Mouse (Mus musculus) E14TG2a.4 (cell line): ENCODE measurements at regions not wholly inside any gene's neighbourhood (a gene's known extent, or its start where the extent isn't known, plus 50 kb on each side); places are given as distances from the start of the nearest gene placed in this dataset.

ENCODE experiments used
- H3K27me3 ChIP-seq: 2 replicates; pipeline ENCODE4 v1.6.1; 2014; ENCODE audit warnings: low read length, control low read depth; ENCODE audit not compliant: insufficient read depth
- H3K36me3 ChIP-seq: 2 replicates; pipeline ENCODE4 v1.6.1; 2014; ENCODE audit warnings: low read length, control low read depth; ENCODE audit not compliant: insufficient read depth
- H3K4me1 ChIP-seq: replicated peaks from 2 replicates; pipeline ENCODE4 v1.6.1; 2014; ENCODE audit warnings: low read depth, low read length, control low read depth
- H3K4me3 ChIP-seq: replicated peaks from 2 replicates; pipeline ENCODE4 v1.5.1; 2014; ENCODE audit warnings: mild to moderate bottlenecking, low read length
- H3K9me3 ChIP-seq: 2 replicates; pipeline ENCODE4 v1.6.1; 2014; ENCODE audit warnings: low read length, control low read depth
- CTCF ChIP-seq: conservative IDR thresholded peaks from 2 replicates; pipeline ENCODE4 v1.5.1; 2014; ENCODE audit warnings: low read length
- NANOG ChIP-seq: IDR thresholded peaks from 2 replicates; pipeline ENCODE4 v1.6.1; 2014; ENCODE audit warnings: borderline replicate concordance, low read length, mixed read lengths
- POU5F1 ChIP-seq: IDR thresholded peaks from 2 replicates; pipeline ENCODE4 v1.6.1; 2014; ENCODE audit warnings: low read length, borderline replicate concordance

DNA sequence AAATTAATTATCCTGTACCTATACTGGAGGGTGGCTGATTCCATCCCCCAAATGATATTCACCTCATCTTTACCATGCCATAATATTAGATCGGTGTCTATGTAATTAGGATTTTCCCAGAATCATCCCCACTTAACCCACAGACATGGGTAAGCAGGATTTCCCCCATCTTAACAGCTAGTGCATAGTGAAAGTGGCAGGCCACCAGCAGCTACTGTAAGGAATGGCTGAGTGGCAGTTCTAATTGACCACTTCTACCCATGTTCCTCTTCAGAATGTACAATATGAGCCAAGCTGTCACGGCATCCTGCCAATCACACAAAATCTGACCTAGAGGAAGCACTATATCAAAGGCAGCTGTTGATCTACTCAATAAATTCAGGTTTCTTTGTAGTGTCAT, 455.8 kb downstream of the Meis1 start:
- H3K9me3 ChIP-seq = no peaks in the 10 kb centered on the region
- TF ChIP-seq POU5F1 (no peak), CTCF (no peak), NANOG (no peak)
- no peaks in the 10 kb centered on the region for H3K4me1 ChIP-seq
- no peak overlapping the region for H3K4me3 ChIP-seq
- H3K36me3 ChIP-seq = no peaks in the 10 kb centered on the region
- no peaks in the 10 kb centered on the region for H3K27me3 ChIP-seq

DNA sequence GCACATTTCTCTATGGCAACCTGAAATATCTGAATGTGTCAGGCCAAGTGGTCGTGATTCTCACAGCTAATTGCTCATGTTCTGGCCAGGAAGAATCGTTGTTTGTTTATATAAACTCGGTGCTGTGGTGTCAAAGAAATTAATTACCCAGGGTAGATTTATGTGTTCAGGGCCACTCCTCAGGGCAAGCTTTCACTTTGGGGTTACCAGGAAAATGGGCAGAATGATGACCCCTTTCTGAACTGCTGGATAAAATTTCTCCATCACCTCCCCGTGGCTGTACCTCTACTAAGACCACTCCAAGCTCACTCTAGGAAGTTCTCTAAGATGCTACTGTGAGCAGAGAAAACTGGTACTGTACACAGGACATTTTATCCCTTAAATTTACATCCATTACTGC, 460.1 kb downstream of the Meis1 start:
- TF ChIP-seq POU5F1 (no peak), CTCF (no peak), NANOG (no peak)
- Histone ChIP-seq H3K27me3 (no peaks in the 10 kb centered on the region), H3K9me3 (no peaks in the 10 kb centered on the region), H3K4me3 (no peak overlapping the region), H3K36me3 (no peaks in the 10 kb centered on the region), H3K4me1 (no peaks in the 10 kb centered on the region)

DNA sequence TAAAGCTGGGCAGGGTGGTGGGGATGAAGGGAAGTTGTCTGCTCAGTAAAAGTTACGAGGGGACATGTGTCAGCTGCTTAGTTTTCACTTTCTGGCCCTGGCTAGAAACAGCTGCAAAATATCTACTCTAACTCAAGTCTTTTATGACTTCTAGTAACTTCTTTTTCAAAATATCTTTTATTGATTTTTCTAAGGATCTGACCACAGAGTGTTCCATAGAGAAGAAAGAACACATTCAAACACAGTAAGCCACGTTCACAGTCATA, 483.3 kb downstream of the Meis1 start:
- Histone ChIP-seq H3K36me3 (no peaks in the 10 kb centered on the region), H3K4me3 (no peak overlapping the region), H3K9me3 (no peaks in the 10 kb centered on the region), H3K27me3 (no peaks in the 10 kb centered on the region), H3K4me1 (no peaks in the 10 kb centered on the region)
- TF ChIP-seq POU5F1 = no peak
- TF ChIP-seq CTCF = no peak
- no peak for TF ChIP-seq NANOG

DNA sequence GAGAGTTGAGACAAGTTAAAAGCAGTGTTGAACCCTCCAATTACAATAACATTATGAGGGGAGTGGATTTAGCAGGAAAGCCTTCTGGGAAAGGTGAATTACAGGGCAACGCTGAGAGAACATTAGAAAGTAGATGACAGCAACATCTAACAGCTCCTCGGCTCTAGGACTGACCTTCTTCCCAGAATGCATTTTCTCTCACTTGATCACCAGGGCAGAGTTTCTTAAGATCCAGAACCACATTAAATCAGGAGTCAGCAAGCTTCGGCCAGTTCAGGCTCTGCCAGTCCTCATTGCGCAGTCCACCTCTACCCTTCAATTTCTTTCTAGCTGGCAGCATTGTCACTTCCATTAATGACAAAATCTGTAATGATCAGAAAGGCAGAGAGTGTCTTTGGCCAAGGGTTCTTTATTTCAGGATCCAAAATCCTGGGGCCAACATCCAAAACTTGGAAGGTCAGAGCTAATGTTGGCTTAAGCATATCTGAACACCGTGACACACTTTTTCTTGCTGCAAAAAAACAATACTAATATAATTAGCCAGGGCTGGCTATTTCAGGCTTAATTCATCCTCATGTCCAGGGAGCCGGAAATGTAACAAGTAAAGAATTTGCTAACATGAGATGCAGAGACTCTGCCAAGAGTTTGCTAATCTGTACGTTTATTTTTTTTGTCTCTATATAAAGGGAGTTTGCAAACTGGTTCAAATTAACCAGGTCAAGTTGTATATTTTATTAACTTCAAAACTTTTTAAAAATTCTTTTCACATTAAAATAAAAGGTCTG, 483.8 kb downstream of the Meis1 start:
- no peaks in the 10 kb centered on the region for H3K9me3 ChIP-seq
- no peaks in the 10 kb centered on the region for H3K36me3 ChIP-seq
- TF ChIP-seq POU5F1 = no peak
- no peak for TF ChIP-seq CTCF
- no peak for TF ChIP-seq NANOG
- H3K4me1 ChIP-seq = no peaks in the 10 kb centered on the region
- no peak overlapping the region for H3K4me3 ChIP-seq
- H3K27me3 ChIP-seq = no peaks in the 10 kb centered on the region

DNA sequence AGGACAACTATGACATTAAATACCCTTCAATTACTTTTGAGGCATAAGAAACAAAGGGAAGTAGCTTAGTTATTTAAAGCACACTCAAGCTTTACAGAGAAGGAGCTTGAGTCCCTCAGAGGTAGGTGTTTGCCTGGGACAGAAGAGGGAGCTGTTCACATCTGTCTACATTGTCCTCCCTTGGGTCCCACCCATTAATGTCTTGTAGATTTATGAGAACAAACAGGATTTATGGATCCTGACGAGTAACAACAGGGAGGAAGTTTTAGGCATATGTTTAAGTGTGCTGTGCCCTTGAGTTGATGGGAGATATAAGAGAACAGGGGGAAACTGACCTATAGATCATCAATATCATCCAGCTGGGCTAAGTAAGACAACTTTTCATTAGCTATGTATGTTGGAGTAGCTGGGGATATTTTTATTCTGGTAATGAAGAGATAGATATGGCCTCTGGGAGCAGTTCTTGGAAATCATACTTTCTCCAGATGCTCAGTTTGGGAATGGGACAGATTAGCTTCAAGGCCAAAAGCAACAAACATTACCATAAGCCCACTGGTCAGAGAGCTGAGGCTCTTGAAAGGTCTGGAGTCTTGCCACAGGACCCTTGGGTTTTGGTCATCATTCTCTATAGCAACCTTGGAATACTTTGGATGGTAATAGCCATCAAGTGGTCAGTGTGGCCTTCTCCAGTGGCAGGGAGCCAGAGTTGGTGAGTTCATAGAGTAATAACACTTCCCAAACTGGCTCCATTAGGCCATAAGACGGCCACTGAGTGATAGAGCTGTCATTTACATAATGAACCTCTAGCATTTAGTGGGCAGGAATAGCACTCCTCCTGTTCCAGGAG, 487.3 kb downstream of the Meis1 start:
- Histone ChIP-seq H3K4me3 (no peak overlapping the region), H3K27me3 (no peaks in the 10 kb centered on the region), H3K9me3 (no peaks in the 10 kb centered on the region), H3K36me3 (no peaks in the 10 kb centered on the region), H3K4me1 (no peaks in the 10 kb centered on the region)
- no peak for TF ChIP-seq CTCF
- no peak for TF ChIP-seq POU5F1
- no peak for TF ChIP-seq NANOG

DNA sequence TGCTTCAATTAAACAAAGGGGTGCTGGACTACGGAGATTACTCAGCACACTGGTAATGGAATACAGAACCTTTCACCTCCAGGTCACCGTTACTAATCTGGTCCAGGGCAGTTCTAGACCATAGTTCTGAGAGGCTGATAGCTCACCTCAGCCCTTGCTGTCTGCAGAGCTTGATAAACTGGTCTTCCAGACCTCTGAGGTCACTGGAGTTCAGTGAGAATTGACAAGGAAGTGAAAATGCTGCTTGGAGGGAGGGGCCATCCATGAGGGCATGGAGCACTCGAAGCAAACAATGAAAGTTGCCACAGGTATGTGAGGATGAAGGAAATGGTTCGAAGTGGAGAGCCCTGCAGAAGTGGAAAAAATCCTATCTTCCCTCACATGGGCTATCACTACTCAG, 490.2 kb downstream of the Meis1 start:
- Histone ChIP-seq H3K27me3 (no peaks in the 10 kb centered on the region), H3K9me3 (no peaks in the 10 kb centered on the region), H3K36me3 (no peaks in the 10 kb centered on the region), H3K4me3 (no peak overlapping the region), H3K4me1 (no peaks in the 10 kb centered on the region)
- TF ChIP-seq POU5F1 (no peak), NANOG (no peak), CTCF (no peak)

DNA sequence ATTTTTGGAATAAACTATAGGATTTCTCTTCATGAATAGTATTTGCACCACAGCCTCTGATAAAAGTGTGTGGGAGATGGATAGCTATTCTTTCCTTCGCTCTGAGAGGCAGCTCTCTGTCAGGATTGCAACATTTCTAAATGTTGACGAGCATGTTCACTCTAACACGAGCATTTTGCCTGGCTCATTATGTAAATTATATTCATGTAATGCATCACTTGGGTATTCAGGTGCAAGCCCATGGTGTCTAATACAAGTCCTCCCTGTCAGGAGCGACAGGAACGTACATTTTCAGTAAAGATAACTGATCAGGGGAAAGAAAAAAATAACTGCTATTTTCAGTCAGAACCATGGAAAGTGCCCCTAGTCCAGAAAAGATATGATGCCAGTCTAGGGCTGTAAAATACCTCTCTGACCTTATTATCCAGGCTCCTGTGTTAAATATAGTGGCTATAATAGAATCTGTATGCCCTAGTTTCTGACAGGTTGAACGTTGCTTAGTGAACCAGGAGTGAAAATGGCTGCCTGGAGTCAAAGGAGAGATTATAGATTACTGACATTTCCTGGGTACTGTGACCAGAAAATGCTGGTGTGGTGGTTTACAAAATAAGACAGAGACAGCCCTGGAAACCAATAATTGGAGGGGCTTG, 523.6 kb downstream of the Meis1 start:
- Histone ChIP-seq H3K4me1 (no peaks in the 10 kb centered on the region), H3K36me3 (no peaks in the 10 kb centered on the region), H3K9me3 (no peaks in the 10 kb centered on the region; the same call in 1 of the 2 replicates), H3K4me3 (no peak overlapping the region), H3K27me3 (no peaks in the 10 kb centered on the region)
- no peak for TF ChIP-seq NANOG

DNA sequence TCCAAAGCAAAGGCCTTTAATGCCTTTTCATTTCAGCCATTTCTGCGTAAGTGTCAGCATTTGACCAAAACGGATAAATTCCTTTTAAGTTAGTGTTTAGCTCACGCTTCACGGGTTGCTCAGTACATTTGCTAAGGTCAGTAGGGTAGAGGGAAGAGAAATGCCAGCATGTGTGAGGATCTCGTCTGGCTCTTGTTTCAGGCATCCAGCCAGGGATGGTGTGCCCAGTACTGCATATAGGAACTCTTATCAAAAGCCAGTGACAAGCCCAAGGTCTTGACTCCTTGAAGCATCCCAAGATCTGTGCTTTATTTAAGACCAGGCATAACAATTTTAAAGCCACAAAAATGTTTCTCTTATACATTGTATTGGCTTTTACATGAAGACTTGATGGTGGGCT, 524.8 kb downstream of the Meis1 start:
- no peaks in the 10 kb centered on the region for H3K36me3 ChIP-seq
- no peak for TF ChIP-seq CTCF
- no peaks in the 10 kb centered on the region for H3K4me1 ChIP-seq
- no peak overlapping the region for H3K4me3 ChIP-seq
- H3K27me3 ChIP-seq = no peaks in the 10 kb centered on the region
- no peaks in the 10 kb centered on the region; the same call in 1 of the 2 replicates for H3K9me3 ChIP-seq

DNA sequence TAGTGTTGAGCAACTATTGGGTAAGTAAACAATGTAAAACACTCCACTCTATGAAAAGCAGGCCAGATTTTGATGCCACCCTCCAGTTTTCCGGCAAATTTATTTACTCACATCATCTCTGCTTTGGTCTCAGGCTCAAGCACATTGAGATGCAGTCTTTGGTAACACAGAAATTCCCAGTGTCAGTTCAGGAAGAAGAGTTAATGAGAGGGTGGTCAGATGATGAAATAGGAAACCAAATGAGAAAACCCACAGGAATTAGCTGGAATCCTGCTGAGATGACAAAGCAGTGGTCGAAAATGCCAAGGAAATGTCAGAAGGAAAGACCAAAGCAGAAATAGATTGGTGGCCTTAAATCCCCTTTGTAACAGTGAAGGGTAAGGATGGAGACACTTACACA, 525.7 kb downstream of the Meis1 start:
- Histone ChIP-seq H3K4me3 (no peak overlapping the region), H3K27me3 (no peaks in the 10 kb centered on the region), H3K9me3 (no peaks in the 10 kb centered on the region; the same call in 1 of the 2 replicates), H3K36me3 (no peaks in the 10 kb centered on the region), H3K4me1 (no peaks in the 10 kb centered on the region)
- TF ChIP-seq CTCF (no peak), POU5F1 (no peak), NANOG (no peak)
